In genomic region chr11:85973736-85974135, GRCm38 (mm10) we compare ENCODE assay signal across 12 mouse cellular contexts.
"Had no signal": no experiment of that assay in that cellular context is flagged by ENCODE, and none has a peak within 500 bp of the region (broad histone marks: within the 10 kb centered on the region; RNA-seq: fewer than 3 reads in every experiment).

No protein-coding gene starts in this region.

- H3K9ac ChIP-seq: limb, embryonic 12.5 days; liver, embryonic 13.5 days; liver, postnatal 0 days; lung, embryonic 15.5 days; midbrain, embryonic 12.5 days had no signal

- ATAC-seq: inflammation-experienced regulatory T-cells, adult 6 months; liver, postnatal 0 days; midbrain, embryonic 16.5 days had no signal

- H3K9me3 ChIP-seq: limb, embryonic 12.5 days; liver, embryonic 13.5 days; lung, embryonic 15.5 days; midbrain, embryonic 12.5 days had no signal

- DNase-seq: layer of hippocampus, adult 9-11 months; liver; liver, embryonic 13.5 days; liver, postnatal 0 days; lung, postnatal 14 days; thymus, postnatal 4 days had no signal

- H3K27ac ChIP-seq: limb, embryonic 12.5 days; liver, embryonic 13.5 days; lung, embryonic 15.5 days; midbrain, embryonic 12.5 days; stomach, postnatal 0 days had no signal

- H3K4me3 ChIP-seq: limb, embryonic 12.5 days; liver, embryonic 13.5 days; lung, embryonic 15.5 days; midbrain, embryonic 12.5 days had no signal

- H3K4me1 ChIP-seq: liver, embryonic 13.5 days; lung, embryonic 15.5 days; midbrain, embryonic 12.5 days had no signal

- H3K27me3 ChIP-seq: limb, embryonic 12.5 days; lung, embryonic 15.5 days had no signal

- H3K4me2 ChIP-seq: limb, embryonic 12.5 days; liver, embryonic 13.5 days; lung, embryonic 15.5 days; midbrain, embryonic 12.5 days had no signal

- H3K36me3 ChIP-seq: limb, embryonic 12.5 days; liver, embryonic 13.5 days; lung, embryonic 15.5 days; midbrain, embryonic 12.5 days had no signal
